Mouse (Mus musculus): ENCODE measurements around the gene Rbfox1. TPM values are rescaled to one million over a fixed set of nuclear protein-coding genes. Genes with fewer than 3 reads are reported as not detected.

Gene Rbfox1
- polyA plus RNA-seq, 1 experiment from 2014 or later: 4.5 TPM

DNA sequence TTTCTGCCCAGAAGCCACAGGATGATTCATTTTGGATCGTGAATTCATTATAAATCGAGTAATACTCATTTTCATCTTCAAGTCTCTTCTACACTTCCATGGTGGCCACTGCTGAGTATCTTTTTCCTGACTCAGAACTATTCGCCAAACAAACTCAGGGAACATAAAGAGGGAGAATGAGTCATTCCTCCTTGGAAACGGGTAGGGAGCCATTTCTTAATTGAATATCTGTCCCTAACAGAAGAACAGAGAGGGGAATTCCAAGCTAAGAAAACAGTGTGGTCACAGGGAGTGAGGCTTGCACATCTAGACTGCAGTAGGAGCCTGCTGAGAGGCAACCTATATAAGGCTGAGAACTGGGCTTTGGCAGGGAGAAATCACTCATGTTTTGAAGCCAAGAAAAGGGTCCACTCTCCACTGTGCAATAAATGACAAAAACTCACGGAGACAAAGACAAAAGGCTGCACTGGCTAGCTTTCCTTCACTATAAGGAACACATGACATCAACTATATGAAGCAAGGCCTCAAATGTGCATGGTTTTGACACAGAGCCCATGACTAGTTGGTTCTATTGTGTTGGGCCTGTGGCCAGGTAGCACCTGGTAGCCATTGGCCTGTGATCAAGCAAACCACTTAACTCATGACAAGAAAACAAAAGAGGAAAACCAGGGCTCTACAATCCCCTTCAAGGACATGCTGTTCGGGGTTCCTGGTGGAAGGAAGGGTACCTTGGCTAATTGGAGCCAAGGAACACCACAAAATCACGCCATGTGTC, 386.6 kb downstream of the Rbfox1 start:
- Histone ChIP-seq H3K27ac (ENCODE audit: low read length) (no peak overlapping the region), H3K4me3 (replicated peaks; ENCODE audit: low read length) (no peak overlapping the region), H3K36me3 (ENCODE audit: control insufficient read depth, insufficient read depth, low read length) (no peaks in the 10 kb centered on the region), H3K27me3 (ENCODE audit: control insufficient read depth, insufficient read depth, low read length) (no peaks in the 10 kb centered on the region), H3K9me3 (replicated peaks; ENCODE audit: control insufficient read depth, low read length) (no peaks in the 10 kb centered on the region), H3K9ac (ENCODE audit: low read length) (no peak overlapping the region), H3K4me1 (ENCODE audit: control insufficient read depth, insufficient read depth, low read length) (no peaks in the 10 kb centered on the region), H3K4me2 (ENCODE audit: low read depth, low read length) (no peak overlapping the region)
- WGBS: 72% methylated on average over 7 of the region's 7 CpGs
- no peak for ATAC-seq (ENCODE audit: insufficient read depth, low FRiP score)

DNA sequence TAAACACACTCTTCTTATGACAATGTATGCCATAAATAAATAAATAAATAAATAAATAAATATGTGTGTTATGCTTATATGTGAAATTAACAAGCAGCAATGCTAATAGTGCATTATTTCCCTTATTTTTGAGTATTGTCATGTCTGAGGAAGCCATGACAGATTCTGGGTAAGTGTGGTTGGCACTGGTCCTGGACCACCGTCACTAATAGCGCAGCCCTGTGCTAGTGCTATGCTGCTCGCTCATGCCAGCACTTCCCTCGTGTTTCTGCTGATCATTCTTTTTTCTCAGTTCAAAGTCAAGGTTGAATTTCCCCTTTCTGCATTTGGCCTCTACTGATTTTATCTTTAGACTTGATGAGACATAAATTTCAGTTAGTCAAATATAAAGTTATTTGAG, 398.3 kb downstream of the Rbfox1 start:
- H3K4me1 ChIP-seq (ENCODE audit: control insufficient read depth, insufficient read depth, low read length): no peaks in the 10 kb centered on the region

DNA sequence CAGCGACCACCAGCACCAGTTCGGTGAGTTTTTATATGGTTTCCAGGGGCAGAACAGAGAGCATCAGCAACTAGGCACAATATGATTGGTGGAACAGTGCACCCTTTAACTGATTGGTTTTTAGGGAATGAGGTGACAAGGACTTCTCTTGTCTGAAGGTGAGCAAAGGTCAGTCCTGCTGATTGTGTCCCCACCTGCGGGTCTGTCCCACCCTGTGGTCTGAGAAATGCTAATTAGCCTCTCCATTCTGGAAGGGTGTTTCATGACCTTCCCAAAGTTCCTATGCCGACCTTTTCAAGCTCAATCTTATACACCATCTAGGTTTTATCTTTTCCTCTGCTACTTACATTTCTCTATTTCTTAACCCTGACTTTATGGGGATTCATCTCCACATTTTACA, 399.2 kb downstream of the Rbfox1 start:
- Histone ChIP-seq H3K4me1 (ENCODE audit: control insufficient read depth, insufficient read depth, low read length) (no peaks in the 10 kb centered on the region), H3K4me2 (ENCODE audit: low read depth, low read length) (no peak overlapping the region), H3K9me3 (replicated peaks; ENCODE audit: control insufficient read depth, low read length) (no peaks in the 10 kb centered on the region), H3K4me3 (replicated peaks; ENCODE audit: low read length) (no peak overlapping the region), H3K9ac (ENCODE audit: low read length) (no peak overlapping the region), H3K27ac (ENCODE audit: low read length) (no peak overlapping the region), H3K36me3 (ENCODE audit: control insufficient read depth, insufficient read depth, low read length) (no peaks in the 10 kb centered on the region), H3K27me3 (ENCODE audit: control insufficient read depth, insufficient read depth, low read length) (no peaks in the 10 kb centered on the region)
- no peak for ATAC-seq (ENCODE audit: insufficient read depth, low FRiP score)
- 45% methylated on average over 4 of the region's 4 CpGs for WGBS

More for the DNA sequence above, 398.3 kb downstream of the Rbfox1 start:
- Histone ChIP-seq H3K27ac (ENCODE audit: low read length) (no peak overlapping the region), H3K27me3 (ENCODE audit: control insufficient read depth, insufficient read depth, low read length) (no peaks in the 10 kb centered on the region), H3K4me2 (ENCODE audit: low read depth, low read length) (no peak overlapping the region), H3K36me3 (ENCODE audit: control insufficient read depth, insufficient read depth, low read length) (no peaks in the 10 kb centered on the region), H3K4me3 (replicated peaks; ENCODE audit: low read length) (no peak overlapping the region), H3K9ac (ENCODE audit: low read length) (no peak overlapping the region), H3K9me3 (replicated peaks; ENCODE audit: control insufficient read depth, low read length) (no peaks in the 10 kb centered on the region)
- ATAC-seq (ENCODE audit: insufficient read depth, low FRiP score): no peak
- WGBS: 88% methylated on average over 4 of the region's 4 CpGs

DNA sequence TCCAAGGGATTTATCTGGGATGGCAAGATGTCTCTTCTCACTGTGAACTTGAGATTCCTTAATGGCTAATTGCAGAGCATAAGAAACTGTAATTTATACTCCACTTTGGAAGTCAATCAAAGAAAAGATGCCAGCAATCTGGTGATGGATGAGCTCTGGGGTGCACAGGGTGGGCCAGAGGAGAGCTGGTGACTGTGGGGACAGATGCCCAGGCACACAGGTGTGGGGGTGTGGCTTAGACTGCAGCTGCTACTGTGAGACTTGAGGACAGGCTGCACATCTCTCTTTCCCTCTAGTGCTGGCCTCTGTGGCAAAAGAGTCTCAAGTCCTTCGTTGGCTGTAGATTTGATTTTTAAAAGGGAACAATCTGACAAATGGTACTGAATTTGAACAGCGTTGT, 402.5 kb downstream of the Rbfox1 start:
- H3K4me2 ChIP-seq (ENCODE audit: low read depth, low read length): no peak overlapping the region
- no peaks in the 10 kb centered on the region for H3K4me1 ChIP-seq (ENCODE audit: control insufficient read depth, insufficient read depth, low read length)
- H3K27me3 ChIP-seq (ENCODE audit: control insufficient read depth, insufficient read depth, low read length): no peaks in the 10 kb centered on the region
- H3K27ac ChIP-seq (ENCODE audit: low read length): no peak overlapping the region
- WGBS: 77% methylated on average over 2 of the region's 2 CpGs
- no peaks in the 10 kb centered on the region for H3K9me3 ChIP-seq (replicated peaks; ENCODE audit: control insufficient read depth, low read length)
- H3K36me3 ChIP-seq (ENCODE audit: control insufficient read depth, insufficient read depth, low read length): no peaks in the 10 kb centered on the region
- no peak overlapping the region for H3K9ac ChIP-seq (ENCODE audit: low read length)
- no peak overlapping the region for H3K4me3 ChIP-seq (replicated peaks; ENCODE audit: low read length)
- no peak for ATAC-seq (ENCODE audit: insufficient read depth, low FRiP score)

DNA sequence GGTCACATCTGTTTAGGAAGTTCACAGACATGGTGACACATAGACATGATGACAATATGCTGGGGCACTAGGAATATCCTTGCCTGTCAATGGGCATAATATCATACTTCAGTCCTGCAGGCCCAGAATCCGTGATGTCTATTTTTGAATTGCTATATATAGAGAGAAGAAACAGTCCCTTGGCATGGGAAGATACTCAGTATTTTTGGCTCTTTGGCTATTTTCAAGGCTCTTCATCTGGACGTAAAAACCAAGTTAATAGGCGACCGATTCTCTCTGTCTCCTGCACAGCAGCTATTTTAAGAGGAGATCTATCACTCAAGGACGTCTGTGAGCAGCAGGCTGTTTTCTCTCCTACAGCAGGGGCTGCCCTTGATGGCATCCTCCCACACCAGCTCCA, 415.0 kb downstream of the Rbfox1 start:
- WGBS: 63% methylated on average over 5 of the region's 5 CpGs

DNA sequence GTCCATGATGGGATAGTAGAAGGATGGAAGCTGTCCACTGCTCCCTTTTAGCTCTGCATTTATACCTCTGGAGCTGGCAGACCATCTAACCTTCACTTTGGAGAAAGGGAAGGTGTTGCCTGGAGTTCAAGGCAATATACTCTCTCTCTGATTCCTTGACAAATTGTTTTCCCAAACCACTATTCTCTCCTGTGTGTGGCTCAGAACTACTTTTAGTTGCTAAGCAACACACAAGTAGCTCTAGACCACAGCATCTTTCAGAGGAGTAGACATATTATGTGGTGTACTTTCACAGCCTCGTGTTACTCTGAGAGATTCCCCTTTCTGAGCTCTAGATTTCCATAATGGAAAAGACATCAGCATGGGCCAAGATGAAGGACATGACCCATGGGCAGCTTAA, 417.9 kb downstream of the Rbfox1 start:
- H3K36me3 ChIP-seq (ENCODE audit: control insufficient read depth, insufficient read depth, low read length): no peaks in the 10 kb centered on the region
- H3K27me3 ChIP-seq (ENCODE audit: control insufficient read depth, insufficient read depth, low read length): no peaks in the 10 kb centered on the region
- 57% methylated on average over 1 of the region's 1 CpGs for whole genome bisulfite sequencing
- H3K9ac ChIP-seq (ENCODE audit: low read length): no peak overlapping the region
- no peaks in the 10 kb centered on the region for H3K9me3 ChIP-seq (replicated peaks; ENCODE audit: control insufficient read depth, low read length)
- ATAC-seq (ENCODE audit: insufficient read depth, low FRiP score): no peak
- H3K4me1 ChIP-seq (ENCODE audit: control insufficient read depth, insufficient read depth, low read length): no peaks in the 10 kb centered on the region
- no peak overlapping the region for H3K4me3 ChIP-seq (replicated peaks; ENCODE audit: low read length)
- H3K27ac ChIP-seq (ENCODE audit: low read length): no peak overlapping the region
- H3K4me2 ChIP-seq (ENCODE audit: low read depth, low read length): no peak overlapping the region

More for the DNA sequence above, 415.0 kb downstream of the Rbfox1 start:
- ATAC-seq (ENCODE audit: insufficient read depth, low FRiP score): no peak
- Histone ChIP-seq H3K9me3 (replicated peaks; ENCODE audit: control insufficient read depth, low read length) (no peaks in the 10 kb centered on the region), H3K4me2 (ENCODE audit: low read depth, low read length) (no peak overlapping the region), H3K9ac (ENCODE audit: low read length) (no peak overlapping the region), H3K4me1 (ENCODE audit: control insufficient read depth, insufficient read depth, low read length) (no peaks in the 10 kb centered on the region), H3K27ac (ENCODE audit: low read length) (no peak overlapping the region), H3K27me3 (ENCODE audit: control insufficient read depth, insufficient read depth, low read length) (no peaks in the 10 kb centered on the region), H3K4me3 (replicated peaks; ENCODE audit: low read length) (no peak overlapping the region), H3K36me3 (ENCODE audit: control insufficient read depth, insufficient read depth, low read length) (no peaks in the 10 kb centered on the region)

DNA sequence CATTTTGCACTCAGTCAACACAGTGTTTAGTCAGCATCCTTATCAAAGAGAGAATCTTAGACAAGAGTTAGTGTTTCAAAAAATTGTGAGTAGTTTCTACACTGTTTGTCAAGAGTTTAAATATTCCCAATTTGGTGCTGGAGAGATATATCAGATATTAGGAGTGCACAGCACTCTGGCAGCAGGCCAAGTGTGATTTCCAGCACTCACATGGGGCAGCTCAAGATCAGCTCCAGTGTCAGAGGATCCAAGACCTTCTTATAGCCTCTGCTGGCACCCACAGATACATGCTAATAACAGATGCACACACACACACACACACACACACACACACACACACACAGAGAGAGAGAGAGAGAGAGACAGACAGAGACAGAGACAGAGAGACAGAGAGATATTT, 424.8 kb downstream of the Rbfox1 start:
- Histone ChIP-seq H3K27ac (ENCODE audit: low read length) (no peak overlapping the region), H3K4me3 (replicated peaks; ENCODE audit: low read length) (no peak overlapping the region), H3K36me3 (ENCODE audit: control insufficient read depth, insufficient read depth, low read length) (no peaks in the 10 kb centered on the region), H3K4me2 (ENCODE audit: low read depth, low read length) (no peak overlapping the region), H3K27me3 (ENCODE audit: control insufficient read depth, insufficient read depth, low read length) (no peaks in the 10 kb centered on the region), H3K9me3 (replicated peaks; ENCODE audit: control insufficient read depth, low read length) (no peaks in the 10 kb centered on the region), H3K4me1 (ENCODE audit: control insufficient read depth, insufficient read depth, low read length) (no peaks in the 10 kb centered on the region), H3K9ac (ENCODE audit: low read length) (no peak overlapping the region)
- no peak for ATAC-seq (ENCODE audit: insufficient read depth, low FRiP score)

DNA sequence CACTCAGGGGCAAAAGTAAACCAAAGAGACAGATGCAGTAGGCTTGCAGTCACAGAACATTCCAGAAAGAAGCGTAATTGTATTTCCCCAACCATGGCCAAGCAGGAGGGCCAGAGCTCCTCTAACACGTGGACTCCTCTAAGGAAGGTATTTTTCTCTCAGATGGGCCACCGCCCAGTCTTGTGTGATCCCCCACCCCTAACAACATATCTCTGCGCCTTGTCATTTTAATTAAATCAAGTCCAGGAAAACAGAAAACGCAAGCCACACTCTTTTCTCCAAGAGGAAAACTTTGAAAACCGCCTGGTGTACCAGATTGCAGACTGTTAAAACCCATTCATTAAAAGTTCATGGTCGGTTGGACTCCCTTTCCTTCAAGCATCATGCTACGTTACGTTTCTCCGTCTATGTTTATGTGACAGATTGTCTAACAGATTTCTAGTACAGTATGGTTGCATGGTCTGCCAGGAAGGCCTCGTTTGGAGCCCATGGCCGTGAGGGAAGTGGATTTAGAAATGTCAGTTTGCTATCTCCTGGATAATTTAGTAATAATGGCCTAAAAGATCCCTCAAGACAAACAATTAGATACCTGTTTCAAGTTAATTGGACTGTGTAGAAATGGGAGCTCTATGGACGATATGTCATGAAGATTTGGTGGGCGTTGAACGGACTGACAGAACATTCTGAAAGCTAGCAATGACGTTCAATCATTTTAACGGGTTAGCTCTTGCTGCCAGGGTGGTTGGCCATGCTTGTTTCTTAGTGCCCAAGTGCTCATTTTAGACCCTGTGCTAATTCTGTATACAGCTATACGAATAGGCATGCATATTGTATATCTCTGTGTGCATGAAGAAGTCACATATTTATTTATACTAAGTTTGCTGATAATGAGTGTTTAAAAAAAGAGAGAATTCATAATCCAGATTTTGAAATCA, 425.9 kb downstream of the Rbfox1 start:
- no peak overlapping the region for H3K27ac ChIP-seq (ENCODE audit: low read length)
- no peaks in the 10 kb centered on the region for H3K9me3 ChIP-seq (replicated peaks; ENCODE audit: control insufficient read depth, low read length)
- H3K4me2 ChIP-seq (ENCODE audit: low read depth, low read length): no peak overlapping the region
- no peaks in the 10 kb centered on the region for H3K27me3 ChIP-seq (ENCODE audit: control insufficient read depth, insufficient read depth, low read length)
- WGBS: 76% methylated on average over 18 of the region's 18 CpGs
- H3K9ac ChIP-seq (ENCODE audit: low read length): no peak overlapping the region
- H3K4me3 ChIP-seq (replicated peaks; ENCODE audit: low read length): no peak overlapping the region
- no peaks in the 10 kb centered on the region for H3K36me3 ChIP-seq (ENCODE audit: control insufficient read depth, insufficient read depth, low read length)
- no peak for ATAC-seq (ENCODE audit: insufficient read depth, low FRiP score)
- no peaks in the 10 kb centered on the region for H3K4me1 ChIP-seq (ENCODE audit: control insufficient read depth, insufficient read depth, low read length)

DNA sequence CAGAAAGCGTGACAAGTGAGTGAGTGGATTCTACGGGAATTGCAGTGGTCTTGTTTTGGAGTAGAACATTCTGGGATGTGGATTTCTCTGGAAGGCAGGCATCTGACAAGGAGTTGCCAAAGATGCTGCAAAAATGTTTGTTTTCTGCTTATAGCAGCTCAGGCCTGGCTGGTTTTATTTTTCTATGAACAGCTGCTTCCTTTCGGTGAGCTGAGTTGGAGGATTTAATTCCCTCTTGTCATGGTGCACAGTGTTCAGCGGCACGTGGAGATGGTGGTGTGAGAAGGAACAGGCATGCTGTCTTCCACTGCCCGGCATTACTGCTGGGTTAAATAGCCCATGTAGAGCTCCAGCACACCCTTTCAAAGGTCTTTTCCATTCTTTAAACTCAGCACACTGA, 428.5 kb downstream of the Rbfox1 start:
- WGBS: 53% methylated on average over 6 of the region's 6 CpGs
- Histone ChIP-seq H3K4me2 (ENCODE audit: low read depth, low read length) (no peak overlapping the region), H3K4me3 (replicated peaks; ENCODE audit: low read length) (no peak overlapping the region), H3K9me3 (replicated peaks; ENCODE audit: control insufficient read depth, low read length) (no peaks in the 10 kb centered on the region), H3K36me3 (ENCODE audit: control insufficient read depth, insufficient read depth, low read length) (no peaks in the 10 kb centered on the region), H3K4me1 (ENCODE audit: control insufficient read depth, insufficient read depth, low read length) (no peaks in the 10 kb centered on the region), H3K27ac (ENCODE audit: low read length) (no peak overlapping the region), H3K27me3 (ENCODE audit: control insufficient read depth, insufficient read depth, low read length) (no peaks in the 10 kb centered on the region), H3K9ac (ENCODE audit: low read length) (no peak overlapping the region)
- no peak for ATAC-seq (ENCODE audit: insufficient read depth, low FRiP score)

All from stomach, embryonic 16.5 days (tissue).